Mouse (Mus musculus) embryonic fibroblast, embryonic 13.5 days (primary cell): Measurements from ENCODE around the gene Rab31.

Experiments
- CTCF ChIP-seq: IDR thresholded peaks from 2 replicates; pipeline ENCODE4 v1.5.1; 2011; ENCODE audit warnings: mild to moderate bottlenecking, control low read depth, low read length, moderate library complexity, borderline replicate concordance; ENCODE audit not compliant: insufficient read depth
- POLR2A ChIP-seq: IDR thresholded peaks from 2 replicates; pipeline ENCODE4 v1.6.1; 2011; ENCODE audit warnings: low read depth, mild to moderate bottlenecking, control low read depth, low read length, moderate library complexity

- TF ChIP-seq CTCF (peak; percentile 16; the same call in 1 of the 2 replicates), POLR2A (no peak)
Measured at GRCm38 (mm10) chr17:65726274-65726673, 46.3 kb downstream of the Rab31 start.
